Mouse (Mus musculus) myocyte (in vitro differentiated cells): ENCODE measurements at regions not wholly inside any gene's neighbourhood (a gene's known extent, or its start where the extent isn't known, plus 50 kb on each side); places are given as distances from the start of the nearest gene placed in this dataset.
A peak's percentile ranks its signal among the peaks of the same experiment; 100 is the strongest.

ENCODE experiments used
- H3K27me3 ChIP-seq: one replicate; pipeline ENCODE4 v1.6.1; 2011; ENCODE audit not compliant: control insufficient read depth, insufficient read depth, insufficient read length
- H3K36me3 ChIP-seq: one replicate; pipeline ENCODE4 v1.6.1; 2011; ENCODE audit not compliant: control insufficient read depth, insufficient read depth
- H3K4me2 ChIP-seq: one replicate; pipeline ENCODE4 v1.6.1; 2011; ENCODE audit warnings: low read depth, control low read depth
- H3K4me3 ChIP-seq: one replicate; pipeline ENCODE4 v1.5.1; 2011; ENCODE audit warnings: mild to moderate bottlenecking, control low read depth, moderate library complexity
- H3K79me2 ChIP-seq: one replicate; pipeline ENCODE4 v1.6.1; 2011; ENCODE audit not compliant: control insufficient read depth, insufficient read depth
- H3ac ChIP-seq: one replicate; pipeline ENCODE4 v1.6.1; 2011; ENCODE audit not compliant: control insufficient read depth, insufficient read length
- CEBPB ChIP-seq: IDR thresholded peaks from 2 replicates; pipeline ENCODE4 v1.6.1; 2011; ENCODE audit warnings: mild to moderate bottlenecking, moderate library complexity; ENCODE audit not compliant: poor library complexity, insufficient read depth, severe bottlenecking
- E2F4 ChIP-seq: IDR thresholded peaks from one replicate; pipeline ENCODE4 v1.6.1; 2011; ENCODE audit warnings: mild to moderate bottlenecking, control low read depth, moderate library complexity; ENCODE audit not compliant: insufficient read depth
- MAX ChIP-seq: IDR thresholded peaks from one replicate; pipeline ENCODE4 v1.6.1; 2011; ENCODE audit warnings: low read depth, mild to moderate bottlenecking, control low read depth
- MYOD1 ChIP-seq, 3 experiments: IDR thresholded peaks; one replicate each; pipeline ENCODE4 v1.6.1; 2011; ENCODE audit warnings: control low read depth in 2 of 3, low read depth in 2 of 3, mild to moderate bottlenecking in 2 of 3, moderate library complexity in 1 of 3; ENCODE audit not compliant: insufficient read length in 2 of 3, control insufficient read depth in 1 of 3
- MYOG ChIP-seq, 3 experiments: IDR thresholded peaks; one replicate each; pipeline ENCODE4 v1.6.1; 2011; ENCODE audit warnings: control low read depth in 2 of 3, low read depth in 2 of 3, mild to moderate bottlenecking in 2 of 3; ENCODE audit not compliant: insufficient read length in 2 of 3, control insufficient read depth in 1 of 3, insufficient read depth in 1 of 3
- POLR2A ChIP-seq: IDR thresholded peaks from one replicate; pipeline ENCODE4 v1.6.1; 2011; ENCODE audit warnings: low read depth, mild to moderate bottlenecking, control low read depth, moderate library complexity; ENCODE audit not compliant: insufficient read length
- POLR2AphosphoS2 ChIP-seq: IDR thresholded peaks from one replicate; pipeline ENCODE4 v1.6.1; 2011; ENCODE audit warnings: low read depth, control low read depth; ENCODE audit not compliant: insufficient read length
- REST ChIP-seq: IDR thresholded peaks from one replicate; pipeline ENCODE4 v1.6.1; 2011; ENCODE audit warnings: mild to moderate bottlenecking, control low read depth, moderate library complexity; ENCODE audit not compliant: insufficient read depth, insufficient read length
- SRF ChIP-seq: IDR thresholded peaks from one replicate; pipeline ENCODE4 v1.6.1; 2011; ENCODE audit warnings: low read depth; ENCODE audit not compliant: control insufficient read depth, insufficient read length
- TCF12 ChIP-seq: IDR thresholded peaks from one replicate; pipeline ENCODE4 v1.6.1; 2011; ENCODE audit warnings: mild to moderate bottlenecking, control low read depth; ENCODE audit not compliant: poor library complexity, insufficient read depth, severe bottlenecking
- TCF3 ChIP-seq: IDR thresholded peaks from one replicate; pipeline ENCODE4 v1.6.1; 2011; ENCODE audit warnings: low read depth, control low read depth; ENCODE audit not compliant: insufficient read length
- USF1 ChIP-seq: IDR thresholded peaks from one replicate; pipeline ENCODE4 v1.6.1; 2011; ENCODE audit warnings: low read depth, mild to moderate bottlenecking, control low read depth, moderate library complexity

DNA sequence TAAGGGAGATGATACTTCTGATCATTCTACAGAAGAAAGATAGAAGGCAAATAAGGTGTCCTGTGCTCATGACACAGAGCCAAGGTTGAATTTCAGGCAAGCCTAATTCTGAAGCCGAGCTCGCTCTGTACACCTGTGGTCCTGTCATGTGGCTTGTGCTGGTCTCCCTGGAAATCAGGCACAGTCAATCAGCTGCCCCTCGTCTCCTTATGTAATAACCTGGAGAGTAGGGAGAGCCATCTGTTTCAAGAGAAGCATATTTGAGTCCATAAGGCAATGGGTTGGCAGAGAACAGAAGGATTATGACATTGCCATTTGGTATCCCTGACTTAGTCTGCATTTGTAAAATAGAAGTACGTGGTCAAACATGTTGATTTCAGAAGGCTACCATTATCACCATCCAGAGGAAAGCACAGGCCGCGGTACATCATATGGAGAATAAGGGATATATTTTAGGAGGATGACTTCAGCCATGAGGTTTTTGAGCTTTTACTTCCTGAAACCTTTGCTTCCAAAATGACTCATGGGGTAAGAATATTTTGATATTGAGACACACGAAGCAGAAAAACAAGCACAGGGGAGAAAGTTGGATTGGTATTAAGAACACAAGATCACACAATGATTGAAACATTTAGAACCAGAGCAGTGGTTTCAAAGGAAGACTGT lies 211.9 kb downstream of the Btg1 start:
- no peaks in the 10 kb centered on the region for H3K36me3 ChIP-seq
- no peaks in the 10 kb centered on the region for H3K79me2 ChIP-seq
- no peaks in the 10 kb centered on the region for H3K27me3 ChIP-seq
- H3K4me2 ChIP-seq, result peak overlapping the region; percentile 74
- no peak overlapping the region for H3ac ChIP-seq
- TF ChIP-seq POLR2AphosphoS2 (no peak), REST (no peak), E2F4 (no peak), MYOG (IDR thresholded peaks at IDR 0.05; ENCODE audit: control insufficient read depth in 1 of 3, insufficient read depth in 1 of 3, insufficient read length in 2 of 3, low read depth in 2 of 3) (peak in 2 of 3 experiments; percentile 27 to 36), USF1 (no peak), CEBPB (no peak), TCF3 (no peak), MYOD1 (IDR thresholded peaks at IDR 0.05; ENCODE audit: control insufficient read depth in 1 of 3, insufficient read length in 2 of 3, low read depth in 2 of 3) (peak in 2 of 3 experiments; percentile 51 to 56), MAX (no peak), POLR2A (no peak), TCF12 (no peak), SRF (no peak)
- H3K4me3 ChIP-seq, result no peak overlapping the region

DNA sequence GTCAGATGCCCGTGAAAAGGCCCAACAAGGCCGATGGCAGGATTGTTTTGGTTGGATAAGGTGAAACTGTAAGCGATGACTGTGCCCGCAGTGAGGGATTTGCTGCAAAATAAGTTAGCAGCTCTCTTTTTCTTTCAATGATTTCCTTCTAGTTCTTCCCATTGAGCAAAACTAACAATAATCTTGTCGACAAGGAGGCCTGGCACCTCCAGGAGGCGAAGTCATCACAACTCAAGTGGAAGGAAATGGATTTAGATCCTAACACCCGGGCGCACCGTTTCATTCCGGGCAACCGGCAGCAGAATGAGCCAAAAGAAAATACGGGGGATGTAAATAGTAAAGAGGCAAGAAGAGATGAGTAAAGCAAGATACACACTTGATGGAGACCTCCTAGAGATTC lies 214.3 kb downstream of the Btg1 start:
- Histone ChIP-seq H3K36me3 (no peaks in the 10 kb centered on the region), H3K27me3 (no peaks in the 10 kb centered on the region), H3ac (no peak overlapping the region), H3K79me2 (no peaks in the 10 kb centered on the region), H3K4me3 (no peak overlapping the region), H3K4me2 (no peak overlapping the region)
- TF ChIP-seq SRF (no peak), MAX (no peak), MYOG (IDR thresholded peaks at IDR 0.05; ENCODE audit: control insufficient read depth in 1 of 3, insufficient read depth in 1 of 3, insufficient read length in 2 of 3, low read depth in 2 of 3) (no peak), TCF3 (no peak), E2F4 (no peak), USF1 (no peak), MYOD1 (IDR thresholded peaks at IDR 0.05; ENCODE audit: control insufficient read depth in 1 of 3, insufficient read length in 2 of 3, low read depth in 2 of 3) (no peak), REST (no peak), TCF12 (no peak), POLR2A (no peak), POLR2AphosphoS2 (no peak), CEBPB (no peak)

DNA sequence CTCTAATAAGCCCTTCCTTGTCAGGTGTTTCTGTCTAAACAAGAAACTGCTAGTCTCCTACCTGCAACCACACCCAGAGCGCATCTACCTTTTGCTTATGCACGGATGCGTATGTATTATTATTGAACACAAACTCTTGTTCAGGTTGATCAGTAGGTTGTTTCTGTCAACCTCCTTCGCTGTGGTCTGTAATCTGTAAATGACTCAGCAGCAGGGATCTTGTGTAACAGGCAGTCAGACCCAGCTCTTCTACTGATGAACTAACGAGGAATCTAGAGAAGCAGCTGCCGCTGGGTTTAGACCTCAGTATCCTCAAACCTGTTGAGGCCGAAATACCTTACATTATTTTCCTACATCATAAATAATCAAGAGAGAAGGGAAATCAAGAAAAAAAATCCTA lies 220.4 kb downstream of the Btg1 start:
- H3K27me3 ChIP-seq, result no peaks in the 10 kb centered on the region
- no peaks in the 10 kb centered on the region for H3K79me2 ChIP-seq
- H3K36me3 ChIP-seq, result no peaks in the 10 kb centered on the region
- H3ac ChIP-seq, result no peak overlapping the region
- TF ChIP-seq TCF12 (no peak), E2F4 (no peak), MYOG (IDR thresholded peaks at IDR 0.05; ENCODE audit: control insufficient read depth in 1 of 3, insufficient read depth in 1 of 3, insufficient read length in 2 of 3, low read depth in 2 of 3) (peak in 1 of 3 experiments; percentile 29), MYOD1 (IDR thresholded peaks at IDR 0.05; ENCODE audit: control insufficient read depth in 1 of 3, insufficient read length in 2 of 3, low read depth in 2 of 3) (peak in 2 of 3 experiments; percentile 13 to 27), MAX (no peak), USF1 (no peak), CEBPB (peak; percentile 61), POLR2AphosphoS2 (no peak)
- peak overlapping the region; percentile 30 for H3K4me2 ChIP-seq
- no peak overlapping the region for H3K4me3 ChIP-seq

- Histone ChIP-seq H3K36me3 (no peaks in the 10 kb centered on the region), H3K4me2 (no peak overlapping the region), H3ac (no peak overlapping the region), H3K27me3 (no peaks in the 10 kb centered on the region), H3K79me2 (no peaks in the 10 kb centered on the region), H3K4me3 (no peak overlapping the region)
- TF ChIP-seq MAX (no peak), TCF3 (no peak), USF1 (no peak), MYOD1 (IDR thresholded peaks at IDR 0.05; ENCODE audit: control insufficient read depth in 1 of 3, insufficient read length in 2 of 3, low read depth in 2 of 3) (no peak), MYOG (IDR thresholded peaks at IDR 0.05; ENCODE audit: control insufficient read depth in 1 of 3, insufficient read depth in 1 of 3, insufficient read length in 2 of 3, low read depth in 2 of 3) (no peak), E2F4 (no peak), POLR2A (no peak), CEBPB (no peak), REST (no peak), POLR2AphosphoS2 (no peak), TCF12 (no peak), SRF (no peak)
These were observed 224.3 kb downstream of the Btg1 start for GRCm38 (mm10) chr10:96841128-96841527.
